Mouse (Mus musculus) forebrain, embryonic 11.5 days (tissue): Measurements from ENCODE around the gene Fam243. TPM values are rescaled to one million over a fixed set of nuclear protein-coding genes. Genes with fewer than 3 reads are reported as not detected.
A peak's percentile ranks its signal among the peaks of the same experiment; 100 is the strongest.

Source experiments
- ATAC-seq: fragments of 200-750 bp; cut with Nextera tagmentation; replicated peaks from 2 replicates; pipeline ENCODE4 v1.8.0; 2017; ENCODE audit warnings: moderate TSS enrichment; ENCODE audit not compliant: low FRiP score
- DNase-seq: peaks from one replicate; pipeline ENCODE4 v3.0.0-alpha.2; 2017; ENCODE audit warnings: low spot score
- H3K27ac ChIP-seq: fragments of 300-500 bp; sonication (generic); 2 replicates; pipeline ENCODE4 v1.5.1; 2014; ENCODE audit warnings: low read depth, low read length
- H3K27me3 ChIP-seq: fragments of 300-500 bp; sonication (generic); 2 replicates; pipeline ENCODE4 v1.6.1; 2014; ENCODE audit warnings: mild to moderate bottlenecking, low read length, mixed read lengths; ENCODE audit not compliant: control insufficient read depth, insufficient read depth
- H3K36me3 ChIP-seq: fragments of 300-500 bp; sonication (generic); 2 replicates; pipeline ENCODE4 v1.6.1; 2014; ENCODE audit warnings: mild to moderate bottlenecking, low read length, moderate library complexity, mixed read lengths; ENCODE audit not compliant: control insufficient read depth, insufficient read depth
- H3K4me1 ChIP-seq: fragments of 300-500 bp; sonication (generic); replicated peaks from 2 replicates; pipeline ENCODE4 v1.6.1; 2014; ENCODE audit warnings: low read length, mixed read lengths; ENCODE audit not compliant: control insufficient read depth, insufficient read depth
- H3K4me2 ChIP-seq: fragments of 300-500 bp; sonication (generic); 2 replicates; pipeline ENCODE4 v1.6.1; 2014; ENCODE audit warnings: low read depth, mild to moderate bottlenecking, low read length, moderate library complexity, mixed read lengths; ENCODE audit not compliant: severe bottlenecking
- H3K4me3 ChIP-seq: fragments of 300-500 bp; sonication (generic); 2 replicates; pipeline ENCODE4 v1.5.1; 2014; ENCODE audit warnings: low read depth, low read length
- H3K9ac ChIP-seq: fragments of 300-500 bp; sonication (generic); 2 replicates; pipeline ENCODE4 v1.6.1; 2014; ENCODE audit warnings: low read length
- H3K9me3 ChIP-seq: fragments of 300-500 bp; sonication (generic); 2 replicates; pipeline ENCODE4 v1.6.1; 2016; ENCODE audit warnings: low read length, mixed read lengths; ENCODE audit not compliant: control insufficient read depth
- WGBS: fragments of 180-500 bp; shearing (Covaris S2); extraction: QIAGEN DNeasy Blood & Tissue Kit; methylation state at CpG from one replicate; pipeline ENCODE4 v1.1.7; 2014; 5-methylcytosine and 5-hydroxymethylcytosine counted together
- polyA plus RNA-seq: library from polyadenylated mRNA; unstranded; fragments of >200 nt; fragmentation: Nextera tagmentation; extraction: Ambion mirVana; gene quantifications from 2 replicates; pipeline ENCODE4 v1.2.1, GENCODE M21; 2014

The Fam243 gene
- polyA plus RNA-seq, 1 experiment from 2014 or later, result not detected

DNA sequence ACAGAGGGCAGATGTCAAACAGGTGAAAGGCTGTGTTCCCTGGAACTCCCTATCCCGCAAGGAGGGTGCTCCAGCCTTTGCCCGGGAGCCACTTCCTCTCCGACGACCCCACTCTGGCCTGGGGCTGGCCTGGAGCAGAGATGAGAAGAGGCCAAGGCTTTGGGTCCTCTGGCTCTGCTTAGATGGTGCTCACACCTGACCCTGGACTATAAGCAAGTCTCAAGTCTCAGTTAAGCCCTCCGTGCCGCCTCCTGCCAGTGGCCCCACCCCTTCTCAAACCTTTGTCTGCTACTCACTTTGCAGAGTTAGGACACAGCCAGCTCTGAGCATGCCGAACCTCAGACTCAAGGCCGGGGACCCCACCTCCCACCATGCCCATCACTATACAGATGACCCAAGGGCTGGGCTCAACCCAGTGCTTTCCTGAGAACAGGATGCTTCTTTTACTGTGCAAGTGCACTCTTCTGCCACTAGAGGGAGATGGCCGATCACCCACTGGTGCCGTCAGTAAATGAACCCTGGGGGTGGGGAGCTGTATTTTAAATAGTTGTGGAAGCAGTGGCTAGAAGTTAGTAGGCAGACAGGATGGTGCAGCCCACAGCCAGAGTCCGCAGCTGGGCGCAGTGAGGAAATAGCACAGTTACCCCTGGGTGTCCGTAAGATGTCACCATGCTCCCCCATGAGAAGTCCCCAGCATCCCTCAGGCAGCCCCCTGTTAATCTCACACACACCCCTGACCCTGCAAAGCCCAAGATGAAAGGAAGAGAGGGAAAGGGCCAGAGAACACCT lies 7.1 kb downstream of the Fam243 start:
- 52% methylated on average over 13 of the region's 13 CpGs for WGBS
- ATAC-seq (peak; percentile 85), DNase-seq (peak; percentile 66)
- Histone ChIP-seq H3K27ac (no peak overlapping the region), H3K27me3 (no peaks in the 10 kb centered on the region), H3K4me2 (no peak overlapping the region), H3K9ac (no peak overlapping the region), H3K36me3 (no peaks in the 10 kb centered on the region), H3K4me3 (no peak overlapping the region), H3K9me3 (no peaks in the 10 kb centered on the region), H3K4me1 (0 out of 2 replicates have a peak, but pooled peaks cover 2% of the 10 kb centered on the region)

DNA sequence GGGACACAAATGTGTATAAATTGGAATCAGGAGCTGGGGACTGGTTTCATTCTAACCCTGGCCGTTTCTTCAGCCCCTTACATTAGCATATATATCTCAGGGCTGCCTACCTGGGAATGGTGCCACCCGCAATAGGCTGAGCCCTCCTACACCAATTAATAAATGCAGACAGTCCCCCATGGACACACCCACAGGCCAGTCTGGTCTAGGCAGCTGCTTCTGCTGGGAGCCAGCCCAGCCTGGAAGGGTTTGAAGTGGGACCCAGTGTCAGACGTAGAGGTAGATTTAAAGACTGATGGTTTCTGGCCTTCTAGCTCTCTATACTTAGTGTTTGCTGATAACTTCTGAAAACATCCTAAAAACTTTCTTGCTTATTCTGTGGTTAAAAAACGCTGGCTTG lies 12.1 kb downstream of the Fam243 start:
- WGBS, result 47% methylated on average over 4 of the region's 4 CpGs
- Histone ChIP-seq H3K9ac (no peak overlapping the region), H3K27me3 (no peaks in the 10 kb centered on the region), H3K36me3 (no peaks in the 10 kb centered on the region; the same call in 1 of the 2 replicates), H3K27ac (no peak overlapping the region), H3K4me2 (no peak overlapping the region), H3K4me1 (no peaks in the 10 kb centered on the region), H3K9me3 (no peaks in the 10 kb centered on the region), H3K4me3 (no peak overlapping the region)
- DNase-seq, result no peak
- ATAC-seq, result 0 out of 2 replicates have a peak, but pooled peaks have one; percentile 44

DNA sequence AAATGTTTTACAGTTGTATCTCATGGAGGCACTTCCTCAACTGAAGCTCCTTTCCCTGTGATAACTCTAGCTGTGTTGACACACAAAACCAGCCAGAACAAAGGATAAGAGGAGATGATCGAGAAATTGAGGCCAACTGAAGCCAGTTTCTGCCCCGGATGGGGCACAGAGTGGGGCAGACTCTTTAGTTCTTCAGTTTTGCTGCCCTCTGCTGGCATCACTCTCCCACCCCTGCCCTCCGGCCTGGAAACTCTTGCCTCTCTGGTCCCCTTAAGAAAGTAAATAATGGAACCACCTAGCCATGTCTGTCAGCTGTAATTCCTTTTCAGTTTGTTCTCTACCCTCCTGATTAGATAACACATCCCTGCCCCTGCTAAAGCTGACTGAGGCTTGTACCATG lies 13.3 kb downstream of the Fam243 start:
- Histone ChIP-seq H3K9me3 (no peaks in the 10 kb centered on the region), H3K36me3 (no peaks in the 10 kb centered on the region; the same call in 1 of the 2 replicates), H3K4me1 (no peaks in the 10 kb centered on the region), H3K4me2 (no peak overlapping the region), H3K9ac (no peak overlapping the region), H3K4me3 (no peak overlapping the region), H3K27ac (no peak overlapping the region), H3K27me3 (no peaks in the 10 kb centered on the region)
- WGBS, result 79% methylated on average over 3 of the region's 3 CpGs
- DNase-seq, result no peak
- ATAC-seq, result no peak

DNA sequence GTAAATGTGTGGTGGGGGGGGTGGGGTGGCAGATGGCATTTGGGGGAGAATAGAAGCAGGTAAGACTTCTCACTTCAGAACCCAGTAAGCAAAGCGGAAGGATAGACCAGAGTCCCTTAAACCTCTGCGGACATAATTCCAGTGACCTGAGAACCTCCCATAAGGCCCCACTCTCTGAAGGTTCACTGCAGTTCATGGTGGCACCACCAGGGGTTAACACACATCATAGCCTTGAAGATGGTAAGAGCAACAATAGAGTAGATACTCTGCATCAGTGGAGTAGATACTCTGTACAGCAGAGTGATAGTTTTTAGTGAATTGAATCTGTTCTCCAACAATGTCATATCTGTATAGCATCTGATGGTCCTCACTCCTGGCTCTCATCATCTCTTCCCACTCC lies 15.7 kb downstream of the Fam243 start:
- Histone ChIP-seq H3K9me3 (no peaks in the 10 kb centered on the region), H3K4me2 (no peak overlapping the region), H3K36me3 (no peaks in the 10 kb centered on the region; the same call in 1 of the 2 replicates), H3K4me1 (peaks cover 2% of the 10 kb centered on the region; the same call in 1 of the 2 replicates), H3K9ac (no peak overlapping the region), H3K27me3 (no peaks in the 10 kb centered on the region), H3K27ac (no peak overlapping the region), H3K4me3 (no peak overlapping the region)
- ATAC-seq (no peak), DNase-seq (no peak)
- WGBS, result 95% methylated on average over 2 of the region's 2 CpGs

DNA sequence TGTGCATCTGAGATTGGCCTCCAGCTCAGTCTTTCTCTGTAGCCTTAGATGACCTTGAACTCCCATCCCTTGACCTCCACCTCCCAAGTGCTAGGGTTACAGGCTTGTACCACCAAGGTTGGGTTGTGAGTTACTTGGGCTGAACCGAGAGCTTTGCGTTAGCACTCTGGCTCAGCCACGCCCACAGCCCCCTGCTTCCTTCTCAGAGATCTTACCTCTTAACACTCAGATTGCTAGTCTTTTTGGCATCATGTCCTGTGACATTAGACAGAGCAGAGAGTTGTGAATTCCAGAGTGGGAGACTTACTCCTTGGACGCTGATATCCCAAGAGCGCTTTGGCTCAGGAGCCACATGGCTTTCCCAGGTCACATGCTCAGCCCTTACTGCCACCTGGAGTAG lies 18.7 kb downstream of the Fam243 start:
- ATAC-seq (no peak), DNase-seq (no peak)
- 72% methylated on average over 5 of the region's 5 CpGs for WGBS
- no peaks in the 10 kb centered on the region for H3K9me3 ChIP-seq
- no peaks in the 10 kb centered on the region for H3K27me3 ChIP-seq
- peak overlapping the region; percentile 89; the same call in 1 of the 2 replicates for H3K4me2 ChIP-seq
- no peak overlapping the region for H3K9ac ChIP-seq
- no peak overlapping the region for H3K27ac ChIP-seq
- H3K36me3 ChIP-seq, result no peaks in the 10 kb centered on the region; the same call in 1 of the 2 replicates
- peaks cover 2% of the 10 kb centered on the region; the same call in 1 of the 2 replicates for H3K4me1 ChIP-seq
- H3K4me3 ChIP-seq, result no peak overlapping the region

DNA sequence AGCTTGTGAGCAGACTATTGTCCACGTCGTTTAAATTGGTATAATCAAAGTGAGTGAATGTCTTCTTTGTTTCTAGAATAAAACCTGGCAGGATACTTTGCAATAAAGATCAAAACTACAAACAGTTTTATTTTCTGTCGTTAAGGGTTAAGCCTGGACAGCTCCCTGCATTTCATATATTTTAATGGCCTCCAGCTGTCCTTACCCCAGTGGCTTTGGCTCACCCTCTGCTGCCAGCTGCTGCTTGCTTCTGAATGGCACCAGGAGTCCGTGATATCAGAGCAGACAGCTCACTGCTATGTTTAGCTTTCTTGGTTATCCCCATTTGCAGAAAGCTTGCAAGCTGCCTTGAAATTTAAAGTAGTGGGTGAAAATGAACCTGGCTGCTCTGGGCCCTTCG lies 19.3 kb downstream of the Fam243 start:
- H3K27me3 ChIP-seq, result no peaks in the 10 kb centered on the region
- WGBS, result 32% methylated on average over 5 of the region's 5 CpGs
- H3K4me2 ChIP-seq, result peak overlapping the region; percentile 89
- peak overlapping the region; percentile 65 for H3K9ac ChIP-seq
- H3K27ac ChIP-seq, result no peak overlapping the region
- DNase-seq, result no peak
- peaks cover 2% of the 10 kb centered on the region; the same call in 1 of the 2 replicates for H3K4me1 ChIP-seq
- 0 out of 2 replicates have a peak, but pooled peaks have one; percentile 10 for ATAC-seq
- H3K9me3 ChIP-seq, result no peaks in the 10 kb centered on the region
- H3K4me3 ChIP-seq, result peak overlapping the region; percentile 49
- H3K36me3 ChIP-seq, result no peaks in the 10 kb centered on the region; the same call in 1 of the 2 replicates

DNA sequence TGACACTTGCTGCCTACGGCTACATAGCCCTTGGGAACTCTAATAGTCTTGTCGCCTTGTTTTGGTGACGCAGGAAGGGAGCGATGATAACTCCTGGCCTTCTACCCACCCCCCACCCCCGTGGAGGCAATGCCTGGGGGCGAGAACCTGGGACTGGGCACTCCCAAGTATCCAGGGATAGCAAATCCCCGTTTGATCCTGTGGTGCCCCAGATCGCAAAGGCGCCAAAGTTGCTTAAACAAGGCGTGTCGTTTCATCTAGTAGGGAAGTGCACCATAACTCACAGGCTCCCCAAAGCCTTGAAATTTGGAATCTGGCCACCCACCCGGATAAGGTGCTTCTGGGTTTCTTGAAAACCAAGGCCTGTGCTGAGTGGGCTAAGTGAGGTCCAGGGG lies 19.8 kb downstream of the Fam243 start:
- Histone ChIP-seq H3K4me3 (peak overlapping the region; percentile 49), H3K27me3 (no peaks in the 10 kb centered on the region), H3K9ac (peak overlapping the region; percentile 65), H3K4me2 (peak overlapping the region; percentile 89), H3K36me3 (no peaks in the 10 kb centered on the region; the same call in 1 of the 2 replicates), H3K27ac (no peak overlapping the region), H3K9me3 (no peaks in the 10 kb centered on the region), H3K4me1 (peaks cover 2% of the 10 kb centered on the region; the same call in 1 of the 2 replicates)
- DNase-seq (no peak), ATAC-seq (peak; percentile 67)
- WGBS, result under 1% methylated on average over 12 of the region's 12 CpGs

DNA sequence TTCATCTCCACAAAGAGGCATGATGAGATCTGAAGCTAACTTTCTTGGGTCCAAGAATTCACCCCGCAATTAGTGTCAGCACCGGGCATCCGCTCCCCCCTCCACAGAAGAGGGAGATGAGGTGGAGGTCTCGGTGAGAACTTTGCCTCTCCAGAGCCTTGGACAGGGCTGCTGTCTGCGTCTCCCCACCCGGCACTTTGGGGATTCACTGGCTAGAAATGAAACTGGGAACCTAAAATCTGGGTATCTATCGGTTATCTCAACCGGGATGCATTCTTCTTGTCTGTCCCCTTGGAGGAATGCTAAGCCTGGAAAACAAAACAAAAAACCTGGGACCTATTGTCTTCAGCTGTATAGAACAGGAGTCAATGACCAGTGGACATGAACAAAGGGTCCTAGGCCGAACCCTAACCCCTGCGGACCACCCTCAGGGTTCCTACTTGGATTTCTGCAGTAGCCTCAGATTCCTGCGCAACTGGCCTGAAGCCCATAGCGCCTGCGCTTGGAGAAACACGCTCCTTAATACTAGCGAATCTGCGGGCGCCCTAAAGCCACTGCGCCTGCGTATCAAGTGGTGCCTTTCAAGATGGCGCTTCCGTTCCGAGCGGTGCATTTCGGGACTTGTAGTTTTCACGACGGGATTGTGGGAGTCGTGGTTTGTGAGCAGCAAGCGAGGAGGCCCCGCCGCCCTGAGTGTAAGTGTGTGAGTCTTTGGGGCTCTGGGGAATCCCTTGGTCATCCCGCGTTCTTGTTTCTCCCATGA lies 20.4 kb downstream of the Fam243 start, which contains the start of gene Smim11:
Smim11 (plus strand) TSS at position 638 of the 763 bp plus-strand sequence.
- Histone ChIP-seq H3K27me3 (no peaks in the 10 kb centered on the region), H3K4me3 (peak within 1 kb of the TSS; percentile 49), H3K36me3 (no peaks in the 10 kb centered on the region; the same call in 1 of the 2 replicates), H3K9ac (peak within 1 kb of the TSS; percentile 65), H3K27ac (no peak within 1 kb of the TSS), H3K4me1 (peaks cover 2% of the 10 kb centered on the region; the same call in 1 of the 2 replicates), H3K9me3 (no peaks in the 10 kb centered on the region), H3K4me2 (peak within 1 kb of the TSS; percentile 89)
- DNase-seq (peak; percentile 95), ATAC-seq (peak; percentile 93)
- 9% methylated on average over 32 of the region's 32 CpGs for WGBS
